Mouse (Mus musculus): ENCODE measurements around the gene Ablim2. TPM values are rescaled to one million over a fixed set of nuclear protein-coding genes. Genes with fewer than 3 reads are reported as not detected.
A peak's percentile ranks its signal among the peaks of the same experiment; 100 is the strongest.

Ablim2 gene
- polyA plus RNA-seq, 1 experiment from 2014 or later, result 2.5 TPM

DNA sequence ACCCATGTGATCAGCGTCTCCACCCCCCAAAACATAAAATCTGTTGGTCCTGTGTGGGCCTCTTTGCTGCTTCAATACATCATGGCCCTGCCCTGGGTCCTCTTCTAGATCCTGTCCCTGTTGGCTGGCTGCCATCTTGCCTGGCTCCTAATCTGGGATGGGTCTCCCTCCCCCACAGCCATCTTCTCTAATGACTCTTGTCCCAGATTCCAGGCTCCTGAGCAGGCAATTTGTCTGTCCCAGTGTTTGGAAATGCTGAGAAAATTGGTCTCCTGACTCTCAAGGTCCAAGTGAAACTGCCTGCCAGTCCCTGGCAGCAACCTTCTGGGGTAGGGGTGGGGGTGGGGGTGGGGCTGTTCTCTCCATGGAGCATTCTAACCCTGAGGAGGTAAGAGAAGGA, 37.8 kb upstream of the Ablim2 start:
- no peak for ATAC-seq (ENCODE audit: low FRiP score, low TSS enrichment)
- Histone ChIP-seq H3K27ac (ENCODE audit: low read depth, low read length) (no peak overlapping the region), H3K9me3 (ENCODE audit: control insufficient read depth, low read length) (no peaks in the 10 kb centered on the region), H3K9ac (ENCODE audit: low read depth, low read length) (no peak overlapping the region), H3K27me3 (ENCODE audit: control insufficient read depth, insufficient read depth, low read length) (no peaks in the 10 kb centered on the region), H3K36me3 (ENCODE audit: control insufficient read depth, insufficient read depth, low read length) (no peaks in the 10 kb centered on the region; the same call in 1 of the 2 replicates), H3K4me1 (ENCODE audit: control insufficient read depth, insufficient read depth, low read length) (0 out of 2 replicates have a peak, but pooled peaks cover 3% of the 10 kb centered on the region), H3K4me2 (replicated peaks; ENCODE audit: low read depth, low read length) (no peak overlapping the region), H3K4me3 (ENCODE audit: low read length) (no peak overlapping the region)
- WGBS, result 81% methylated on average over 1 of the region's 1 CpGs

- no peak overlapping the region for H3K9ac ChIP-seq (ENCODE audit: low read depth, low read length)
- 94% methylated on average over 2 of the region's 2 CpGs for WGBS
These were observed 35.7 kb upstream of the Ablim2 start for GRCm38 (mm10) chr5:35721933-35722332.

DNA sequence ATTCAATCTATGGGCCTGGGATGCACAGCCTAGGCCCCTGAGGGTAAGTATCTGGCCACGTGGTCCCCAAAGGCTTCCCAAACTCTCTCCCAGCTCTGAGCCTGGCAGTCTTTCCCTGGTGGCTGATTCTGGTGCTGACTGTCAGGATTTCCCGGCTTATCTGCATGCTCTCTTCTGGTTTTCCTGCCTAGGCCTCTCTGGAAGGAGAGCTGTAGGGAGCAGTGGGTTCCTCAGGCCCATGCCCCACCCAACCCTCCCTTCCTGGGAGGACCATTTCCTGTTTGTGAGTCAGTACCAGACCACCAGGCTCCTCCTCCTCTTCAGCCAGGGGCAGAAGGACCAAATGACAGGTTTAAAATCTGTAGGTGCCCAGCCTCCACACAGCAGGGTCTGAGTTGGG, 35.0 kb upstream of the Ablim2 start:
- H3K36me3 ChIP-seq (ENCODE audit: control insufficient read depth, insufficient read depth, low read length), result no peaks in the 10 kb centered on the region; the same call in 1 of the 2 replicates
- no peaks in the 10 kb centered on the region for H3K9me3 ChIP-seq (ENCODE audit: control insufficient read depth, low read length)
- H3K9ac ChIP-seq (ENCODE audit: low read depth, low read length), result no peak overlapping the region
- H3K27ac ChIP-seq (ENCODE audit: low read depth, low read length), result no peak overlapping the region
- H3K4me2 ChIP-seq (replicated peaks; ENCODE audit: low read depth, low read length), result no peak overlapping the region
- 0 out of 2 replicates have a peak, but pooled peaks cover 3% of the 10 kb centered on the region for H3K4me1 ChIP-seq (ENCODE audit: control insufficient read depth, insufficient read depth, low read length)
- no peaks in the 10 kb centered on the region for H3K27me3 ChIP-seq (ENCODE audit: control insufficient read depth, insufficient read depth, low read length)
- WGBS, result 23% methylated on average over 2 of the region's 2 CpGs
- H3K4me3 ChIP-seq (ENCODE audit: low read length), result no peak overlapping the region
- ATAC-seq (ENCODE audit: low FRiP score, low TSS enrichment), result no peak

More at GRCm38 (mm10) chr5:35721933-35722332, 35.7 kb upstream of the Ablim2 start:
- Histone ChIP-seq H3K27ac (ENCODE audit: low read depth, low read length) (no peak overlapping the region), H3K4me2 (replicated peaks; ENCODE audit: low read depth, low read length) (no peak overlapping the region), H3K9me3 (ENCODE audit: control insufficient read depth, low read length) (no peaks in the 10 kb centered on the region), H3K4me3 (ENCODE audit: low read length) (no peak overlapping the region), H3K36me3 (ENCODE audit: control insufficient read depth, insufficient read depth, low read length) (no peaks in the 10 kb centered on the region; the same call in 1 of the 2 replicates), H3K4me1 (ENCODE audit: control insufficient read depth, insufficient read depth, low read length) (0 out of 2 replicates have a peak, but pooled peaks cover 3% of the 10 kb centered on the region), H3K27me3 (ENCODE audit: control insufficient read depth, insufficient read depth, low read length) (no peaks in the 10 kb centered on the region)
- no peak for ATAC-seq (ENCODE audit: low FRiP score, low TSS enrichment)

DNA sequence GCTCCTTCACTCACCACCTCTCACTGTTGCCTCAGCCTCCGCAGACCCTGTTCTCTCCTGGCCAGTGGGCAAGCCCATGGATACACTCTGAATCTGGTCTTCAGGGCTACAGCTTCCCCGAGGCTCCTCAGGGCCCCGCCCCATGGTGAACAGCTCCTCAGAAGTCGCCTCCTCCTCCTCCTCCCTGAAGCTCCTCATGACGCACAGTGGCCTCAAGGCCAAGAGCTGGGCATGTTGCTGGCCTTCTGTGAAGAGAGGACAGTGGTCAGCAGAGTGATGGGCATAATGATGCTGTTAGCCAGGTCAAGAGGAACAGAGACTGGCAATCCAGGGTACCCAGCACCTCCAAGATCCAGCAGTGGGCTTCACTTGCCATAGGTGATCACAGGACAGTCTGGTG, 33.8 kb upstream of the Ablim2 start:
- no peaks in the 10 kb centered on the region for H3K9me3 ChIP-seq (ENCODE audit: control insufficient read depth, low read length)
- H3K4me2 ChIP-seq (replicated peaks; ENCODE audit: low read depth, low read length), result no peak overlapping the region
- H3K27ac ChIP-seq (ENCODE audit: low read depth, low read length), result no peak overlapping the region
- no peak overlapping the region for H3K9ac ChIP-seq (ENCODE audit: low read depth, low read length)
- H3K27me3 ChIP-seq (ENCODE audit: control insufficient read depth, insufficient read depth, low read length), result no peaks in the 10 kb centered on the region
- H3K36me3 ChIP-seq (ENCODE audit: control insufficient read depth, insufficient read depth, low read length), result no peaks in the 10 kb centered on the region; the same call in 1 of the 2 replicates
- WGBS, result 72% methylated on average over 5 of the region's 5 CpGs
- H3K4me3 ChIP-seq (ENCODE audit: low read length), result no peak overlapping the region
- 0 out of 2 replicates have a peak, but pooled peaks cover 3% of the 10 kb centered on the region for H3K4me1 ChIP-seq (ENCODE audit: control insufficient read depth, insufficient read depth, low read length)
- ATAC-seq (ENCODE audit: low FRiP score, low TSS enrichment), result no peak

- Histone ChIP-seq H3K27me3 (ENCODE audit: control insufficient read depth, insufficient read depth, low read length) (no peaks in the 10 kb centered on the region), H3K4me3 (ENCODE audit: low read length) (no peak overlapping the region), H3K4me1 (ENCODE audit: control insufficient read depth, insufficient read depth, low read length) (peaks cover 3% of the 10 kb centered on the region; the same call in 1 of the 2 replicates), H3K27ac (ENCODE audit: low read depth, low read length) (no peak overlapping the region), H3K36me3 (ENCODE audit: control insufficient read depth, insufficient read depth, low read length) (no peaks in the 10 kb centered on the region; the same call in 1 of the 2 replicates), H3K4me2 (replicated peaks; ENCODE audit: low read depth, low read length) (no peak overlapping the region), H3K9me3 (ENCODE audit: control insufficient read depth, low read length) (no peaks in the 10 kb centered on the region), H3K9ac (ENCODE audit: low read depth, low read length) (no peak overlapping the region)
- WGBS, result 84% methylated on average over 3 of the region's 3 CpGs
- no peak for ATAC-seq (ENCODE audit: low FRiP score, low TSS enrichment)
These were observed 31.8 kb upstream of the Ablim2 start for GRCm38 (mm10) chr5:35725840-35726239.

DNA sequence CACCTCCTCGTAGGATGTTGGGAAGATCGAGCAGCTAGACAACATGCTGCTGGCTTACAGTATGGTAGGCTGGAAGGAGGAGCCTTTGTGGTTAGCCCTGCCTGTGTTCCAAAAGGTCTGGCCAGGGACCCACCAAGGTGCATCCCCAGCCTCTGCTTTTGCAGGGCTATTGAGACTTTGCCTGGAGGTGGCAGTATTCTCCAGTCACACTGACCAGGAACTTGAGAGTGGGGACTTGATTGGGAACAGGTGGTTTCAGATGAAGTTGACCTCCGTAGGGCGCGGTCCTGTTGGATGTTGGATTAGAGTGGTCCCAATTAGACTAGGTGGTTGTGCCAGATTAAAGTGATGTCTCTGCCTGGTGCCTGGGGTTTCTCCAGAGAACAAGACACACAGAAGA, 30.2 kb upstream of the Ablim2 start:
- no peak for ATAC-seq (ENCODE audit: low FRiP score, low TSS enrichment)
- H3K27ac ChIP-seq (ENCODE audit: low read depth, low read length), result no peak overlapping the region
- H3K4me1 ChIP-seq (ENCODE audit: control insufficient read depth, insufficient read depth, low read length), result peaks cover 3% of the 10 kb centered on the region; the same call in 1 of the 2 replicates
- H3K9ac ChIP-seq (ENCODE audit: low read depth, low read length), result no peak overlapping the region
- H3K9me3 ChIP-seq (ENCODE audit: control insufficient read depth, low read length), result no peaks in the 10 kb centered on the region
- WGBS, result 94% methylated on average over 5 of the region's 5 CpGs
- peak overlapping the region; percentile 24 for H3K4me2 ChIP-seq (replicated peaks; ENCODE audit: low read depth, low read length)
- no peak overlapping the region for H3K4me3 ChIP-seq (ENCODE audit: low read length)
- no peaks in the 10 kb centered on the region for H3K27me3 ChIP-seq (ENCODE audit: control insufficient read depth, insufficient read depth, low read length)
- no peaks in the 10 kb centered on the region; the same call in 1 of the 2 replicates for H3K36me3 ChIP-seq (ENCODE audit: control insufficient read depth, insufficient read depth, low read length)

DNA sequence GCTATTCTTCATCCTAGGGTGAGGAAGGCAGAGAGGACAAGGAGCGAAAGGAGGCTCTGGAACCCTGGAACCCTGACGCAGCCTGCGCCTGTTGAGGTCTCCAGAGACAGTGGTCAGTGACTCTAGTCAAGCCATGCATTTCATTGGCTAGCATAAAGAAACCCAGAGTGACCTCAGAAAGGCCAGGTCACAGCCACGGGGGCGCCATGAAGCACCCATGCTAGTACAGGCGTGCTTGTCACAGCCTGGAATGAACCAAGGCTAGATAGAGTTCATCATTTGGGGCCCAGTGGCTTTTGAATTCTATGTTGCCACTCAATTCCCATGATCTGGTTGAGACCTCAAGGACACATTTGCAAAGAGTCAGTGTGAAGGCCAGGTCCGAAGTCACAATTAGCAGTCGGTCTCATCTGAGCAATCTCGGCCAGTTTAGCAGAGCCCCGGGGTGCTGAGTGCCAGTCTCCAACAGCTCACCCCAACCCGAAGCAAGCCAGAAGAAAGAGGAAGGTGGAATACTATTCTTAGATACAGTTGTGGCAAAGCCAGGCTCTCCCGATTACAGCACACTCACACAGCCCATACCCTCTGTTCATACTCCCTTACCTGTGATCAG, 29.2 kb upstream of the Ablim2 start:
- ATAC-seq (ENCODE audit: low FRiP score, low TSS enrichment), result no peak; the same call in 1 of the 2 replicates
- whole genome bisulfite sequencing, result 84% methylated on average over 12 of the region's 12 CpGs
- H3K9ac ChIP-seq (ENCODE audit: low read depth, low read length), result no peak overlapping the region; the same call in 1 of the 2 replicates

DNA sequence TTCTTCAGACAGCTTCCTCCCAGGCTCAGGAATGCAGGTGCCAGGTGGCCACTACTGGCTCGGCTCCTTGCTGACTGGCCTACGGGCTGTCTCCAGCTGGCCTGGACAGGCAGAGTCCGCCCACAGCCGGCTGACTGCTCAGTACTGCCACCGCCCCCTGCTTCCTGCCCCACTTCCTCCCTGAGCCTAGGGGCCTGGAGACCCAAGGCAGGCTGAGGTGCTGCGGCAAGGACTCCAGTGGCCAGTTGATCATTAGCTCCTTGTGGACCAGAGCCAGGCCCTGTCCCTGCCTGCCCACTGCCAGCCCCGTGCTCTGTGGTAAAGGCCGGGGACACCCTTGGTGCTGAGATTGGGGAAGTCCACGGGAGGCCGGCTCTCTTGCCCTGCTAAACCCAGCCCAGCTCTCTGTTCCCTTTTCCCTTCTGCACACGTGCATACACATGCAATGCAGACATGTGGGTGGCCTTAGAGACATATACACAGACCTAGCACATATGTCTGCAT, 28.7 kb upstream of the Ablim2 start:
- Histone ChIP-seq H3K4me1 (ENCODE audit: control insufficient read depth, insufficient read depth, low read length) (peaks cover 2% of the 10 kb centered on the region; the same call in 1 of the 2 replicates), H3K36me3 (ENCODE audit: control insufficient read depth, insufficient read depth, low read length) (no peaks in the 10 kb centered on the region), H3K27me3 (ENCODE audit: control insufficient read depth, insufficient read depth, low read length) (no peaks in the 10 kb centered on the region), H3K9ac (ENCODE audit: low read depth, low read length) (0 out of 2 replicates have a peak overlapping the region, but pooled peaks have one; percentile 23), H3K27ac (ENCODE audit: low read depth, low read length) (peak overlapping the region; percentile 91), H3K4me2 (replicated peaks; ENCODE audit: low read depth, low read length) (peak overlapping the region; percentile 24), H3K9me3 (ENCODE audit: control insufficient read depth, low read length) (no peaks in the 10 kb centered on the region), H3K4me3 (ENCODE audit: low read length) (peak overlapping the region; percentile 24; the same call in 1 of the 2 replicates)
- ATAC-seq (ENCODE audit: low FRiP score, low TSS enrichment), result peak; percentile 93
- WGBS, result 40% methylated on average over 11 of the region's 11 CpGs

More for the DNA sequence above, 29.2 kb upstream of the Ablim2 start:
- H3K27me3 ChIP-seq (ENCODE audit: control insufficient read depth, insufficient read depth, low read length), result no peaks in the 10 kb centered on the region
- no peaks in the 10 kb centered on the region for H3K36me3 ChIP-seq (ENCODE audit: control insufficient read depth, insufficient read depth, low read length)
- peak overlapping the region; percentile 24 for H3K4me2 ChIP-seq (replicated peaks; ENCODE audit: low read depth, low read length)
- H3K27ac ChIP-seq (ENCODE audit: low read depth, low read length), result peak overlapping the region; percentile 91
- no peaks in the 10 kb centered on the region; the same call in 1 of the 2 replicates for H3K4me1 ChIP-seq (ENCODE audit: control insufficient read depth, insufficient read depth, low read length)
- H3K4me3 ChIP-seq (ENCODE audit: low read length), result peak overlapping the region; percentile 24; the same call in 1 of the 2 replicates
- no peaks in the 10 kb centered on the region for H3K9me3 ChIP-seq (ENCODE audit: control insufficient read depth, low read length)

- Histone ChIP-seq H3K4me2 (replicated peaks; ENCODE audit: low read depth, low read length) (no peak overlapping the region), H3K27me3 (ENCODE audit: control insufficient read depth, insufficient read depth, low read length) (no peaks in the 10 kb centered on the region), H3K27ac (ENCODE audit: low read depth, low read length) (peak overlapping the region; percentile 91), H3K4me3 (ENCODE audit: low read length) (no peak overlapping the region), H3K36me3 (ENCODE audit: control insufficient read depth, insufficient read depth, low read length) (no peaks in the 10 kb centered on the region), H3K9ac (ENCODE audit: low read depth, low read length) (no peak overlapping the region), H3K9me3 (ENCODE audit: control insufficient read depth, low read length) (no peaks in the 10 kb centered on the region), H3K4me1 (ENCODE audit: control insufficient read depth, insufficient read depth, low read length) (peaks cover 4% of the 10 kb centered on the region; the same call in 1 of the 2 replicates)
- ATAC-seq (ENCODE audit: low FRiP score, low TSS enrichment), result no peak
- 78% methylated on average over 3 of the region's 3 CpGs for WGBS
These were observed 27.8 kb upstream of the Ablim2 start for GRCm38 (mm10) chr5:35729844-35730243.

Data from kidney, embryonic 14.5 days (tissue).